Mouse (Mus musculus): ENCODE data around the gene 3830417A13Rik. TPM values are rescaled to one million over a fixed set of nuclear protein-coding genes. Genes with fewer than 3 reads are reported as not detected.

The 3830417A13Rik gene
- not detected in 2 replicates for polyA plus RNA-seq (2015; fragmentation: Nextera tagmentation; extraction: Ambion mirVana)

GRCm38 (mm10) chrX:64173248-64173647, at the start of gene 3830417A13Rik:
TSS of gene 3830417A13Rik (plus strand) at chrX:64173548.

GRCm38 (mm10) chrX:64152098-64152497, 21.2 kb upstream of the 3830417A13Rik start, which contains the start of gene Gm6760:
TSS of gene Gm6760 (minus strand) at chrX:64152198.

Other genes with a start within 250 kb of the 3830417A13Rik start
- not detected in 2 replicates for gene Gm6760, start 21.4 kb upstream of the 3830417A13Rik start, polyA plus RNA-seq (2015; fragmentation: Nextera tagmentation; extraction: Ambion mirVana)
- gene Slitrk4, start 103.4 kb downstream of the 3830417A13Rik start, polyA plus RNA-seq (2015; fragmentation: Nextera tagmentation; extraction: Ambion mirVana) = 3.4 and 4.5 TPM in 2 replicates

All from skeletal muscle tissue, postnatal 0 days (tissue).